Mouse (Mus musculus): Measurements from ENCODE around the gene Mroh7.

Gene Mroh7

DNA sequence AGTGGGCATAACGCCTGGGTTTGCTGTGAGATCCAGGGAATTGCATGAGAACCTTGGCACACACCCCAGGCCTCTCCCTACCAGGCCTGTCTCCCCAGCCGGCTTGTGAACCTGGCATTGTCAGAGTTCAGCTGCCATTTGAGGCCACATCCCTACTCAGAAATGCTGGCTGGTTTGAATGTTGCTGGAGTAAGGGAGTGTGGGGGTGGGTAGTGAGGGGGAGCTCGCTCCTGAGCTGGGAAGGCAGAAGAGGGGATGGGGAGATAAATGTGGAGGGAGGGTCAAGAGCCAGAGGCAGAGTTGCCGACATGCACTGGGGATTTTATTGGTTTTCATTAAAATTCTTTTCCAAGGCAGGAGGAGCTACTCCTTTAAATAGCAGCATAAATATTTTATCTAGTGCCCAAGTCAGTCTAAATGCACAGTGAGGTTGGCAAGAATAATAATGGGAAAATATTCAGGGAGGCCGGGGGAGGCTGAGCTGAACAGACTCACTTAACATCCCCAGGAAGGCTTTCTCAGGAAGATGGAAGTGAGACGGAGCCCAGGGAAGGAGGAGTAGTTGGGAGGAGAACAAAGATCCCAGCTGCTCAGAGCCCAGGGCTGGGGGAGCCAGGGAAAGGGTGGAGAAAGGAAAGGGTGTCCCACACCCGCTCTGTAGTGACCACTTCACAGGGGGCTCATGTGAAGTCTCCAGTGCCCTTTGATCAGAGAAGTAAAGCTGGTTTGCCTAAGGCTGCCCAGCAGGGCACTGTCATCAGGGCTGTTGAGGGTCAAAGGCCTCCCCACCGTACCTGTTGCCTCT, 97.2 kb downstream of the Mroh7 start:
- peak; percentile 61 to 71 for DNase-seq (ENCODE audit: low spot score in 2 of 2)

DNA sequence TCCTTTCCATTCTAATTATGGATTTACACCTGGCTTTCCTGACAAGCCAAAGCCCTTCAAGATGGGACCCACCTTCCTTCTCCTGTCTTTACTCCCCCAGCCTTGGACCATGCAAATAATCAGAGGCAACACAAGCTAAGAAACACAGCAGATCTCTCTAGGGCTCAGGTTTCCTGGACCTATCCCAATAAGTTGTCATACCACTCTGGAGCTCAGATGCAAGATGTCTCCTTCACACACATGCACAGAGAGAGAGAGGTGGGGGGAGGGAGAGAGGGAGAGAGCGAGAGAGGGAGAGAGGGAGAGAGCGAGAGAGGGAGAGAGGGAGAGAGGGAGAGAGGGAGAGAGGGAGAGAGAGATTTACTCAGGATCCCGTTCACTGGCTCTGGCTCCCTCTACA, 98.4 kb downstream of the Mroh7 start:
- no peak for DNase-seq (ENCODE audit: low spot score in 2 of 2)
